Mouse (Mus musculus) embryonic facial prominence, embryonic 15.5 days (tissue): Measurements from ENCODE around the gene Nr3c2. TPM values are rescaled to one million over a fixed set of nuclear protein-coding genes. Genes with fewer than 3 reads are reported as not detected.

Experiments used
- ATAC-seq: fragments of 200-750 bp; cut with Nextera tagmentation; 2 replicates; pipeline ENCODE4 v1.8.0; 2017; ENCODE audit warnings: low read depth, moderate TSS enrichment; ENCODE audit not compliant: insufficient number of reproducible peaks, low FRiP score, low TSS enrichment
- H3K27ac ChIP-seq: fragments of 300-500 bp; sonication (generic); replicated peaks from 2 replicates; pipeline ENCODE4 v1.5.1; 2015; ENCODE audit warnings: mild to moderate bottlenecking, inconsistent platforms
- H3K27me3 ChIP-seq: fragments of 300-500 bp; sonication (generic); 2 replicates; pipeline ENCODE4 v1.6.1; 2015; ENCODE audit warnings: inconsistent platforms
- H3K36me3 ChIP-seq: fragments of 300-500 bp; sonication (generic); 2 replicates; pipeline ENCODE4 v1.6.1; 2015; ENCODE audit warnings: mild to moderate bottlenecking, inconsistent platforms
- H3K4me1 ChIP-seq: fragments of 300-500 bp; sonication (generic); 2 replicates; pipeline ENCODE4 v1.6.1; 2015; ENCODE audit warnings: inconsistent platforms
- H3K4me2 ChIP-seq: fragments of 300-500 bp; sonication (generic); replicated peaks from 2 replicates; pipeline ENCODE4 v1.6.1; 2015; ENCODE audit warnings: mild to moderate bottlenecking, inconsistent platforms
- H3K4me3 ChIP-seq: fragments of 300-500 bp; sonication (generic); replicated peaks from 2 replicates; pipeline ENCODE4 v1.5.1; 2015; ENCODE audit warnings: mild to moderate bottlenecking, inconsistent platforms
- H3K9ac ChIP-seq: fragments of 300-500 bp; sonication (generic); 2 replicates; pipeline ENCODE4 v1.6.1; 2015; ENCODE audit warnings: inconsistent platforms
- H3K9me3 ChIP-seq: fragments of 300-500 bp; sonication (generic); replicated peaks from 2 replicates; pipeline ENCODE4 v1.6.1; 2016; ENCODE audit warnings: inconsistent platforms
- WGBS: fragments of 180-500 bp; shearing (Covaris S2); methylation state at CpG from one replicate; pipeline ENCODE4 v1.1.7; 2015; 5-methylcytosine and 5-hydroxymethylcytosine counted together
- polyA plus RNA-seq: library from polyadenylated mRNA; unstranded; fragments of >200 nt; fragmentation: Nextera tagmentation; extraction: Ambion mirVana; gene quantifications from 2 replicates; pipeline ENCODE4 v1.2.1, GENCODE M21; 2015

Gene Nr3c2
- polyA plus RNA-seq, 1 experiment from 2014 or later, result 5.8 TPM

GRCm38 (mm10) chr8:76971761-76972404 lies 72.6 kb downstream of the Nr3c2 start:
- ATAC-seq, result 0 out of 2 replicates have a peak, but pooled peaks have one; percentile 29
- Histone ChIP-seq H3K36me3 (no peaks in the 10 kb centered on the region), H3K27me3 (no peaks in the 10 kb centered on the region), H3K9me3 (no peaks in the 10 kb centered on the region), H3K4me3 (no peak overlapping the region), H3K9ac (no peak overlapping the region), H3K27ac (0 out of 2 replicates have a peak overlapping the region, but pooled peaks have one; percentile 28), H3K4me2 (no peak overlapping the region), H3K4me1 (peaks cover 13% of the 10 kb centered on the region)
- WGBS, result 81% methylated on average over 9 of the region's 9 CpGs

DNA sequence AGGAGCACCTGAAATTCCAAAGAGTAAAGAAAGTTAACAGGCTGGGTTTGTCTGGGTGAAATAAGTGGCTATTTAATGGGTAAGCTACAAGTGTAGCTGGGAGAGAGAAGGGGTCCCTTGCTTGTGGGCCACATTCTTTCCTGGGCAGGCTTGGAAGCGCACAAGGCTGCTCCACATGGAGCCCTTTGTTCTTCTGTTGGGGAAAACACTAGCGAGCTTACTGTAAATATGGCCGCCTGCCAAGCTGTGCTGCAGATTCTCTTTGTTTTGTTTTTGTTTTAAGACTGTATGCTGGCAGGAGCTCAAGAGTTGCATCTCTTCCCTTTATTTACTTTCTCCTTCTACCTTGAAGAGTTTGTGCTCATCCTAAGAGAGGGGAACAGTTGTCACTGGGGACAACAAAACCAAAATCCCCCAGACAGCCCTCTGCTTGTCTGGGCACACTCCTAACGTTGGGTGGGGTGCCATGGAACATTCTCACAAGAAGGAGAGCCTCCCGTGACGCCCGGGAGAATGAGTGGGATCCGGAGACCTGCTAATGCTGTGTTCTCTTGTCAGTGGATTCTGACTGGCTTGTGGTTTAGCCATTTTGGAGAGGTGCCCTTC lies 73.8 kb downstream of the Nr3c2 start:
- no peaks in the 10 kb centered on the region for H3K36me3 ChIP-seq
- H3K27me3 ChIP-seq, result no peaks in the 10 kb centered on the region
- H3K4me3 ChIP-seq, result no peak overlapping the region
- 33% methylated on average over 8 of the region's 8 CpGs for WGBS
- H3K9me3 ChIP-seq, result no peaks in the 10 kb centered on the region
- H3K9ac ChIP-seq, result no peak overlapping the region
- no peak for ATAC-seq
- H3K4me1 ChIP-seq, result peaks cover 13% of the 10 kb centered on the region
- peak overlapping the region; percentile 80 for H3K27ac ChIP-seq
- 0 out of 2 replicates have a peak overlapping the region, but pooled peaks have one; percentile 22 for H3K4me2 ChIP-seq

GRCm38 (mm10) chr8:76977907-76978306 lies 78.7 kb downstream of the Nr3c2 start:
- no peak overlapping the region for H3K4me2 ChIP-seq
- H3K9me3 ChIP-seq, result no peaks in the 10 kb centered on the region
- H3K27ac ChIP-seq, result no peak overlapping the region
- 78% methylated on average over 4 of the region's 4 CpGs for WGBS
- H3K9ac ChIP-seq, result no peak overlapping the region
- no peak for ATAC-seq
- H3K36me3 ChIP-seq, result no peaks in the 10 kb centered on the region
- peaks cover 6% of the 10 kb centered on the region for H3K4me1 ChIP-seq
- no peak overlapping the region for H3K4me3 ChIP-seq
- H3K27me3 ChIP-seq, result no peaks in the 10 kb centered on the region

DNA sequence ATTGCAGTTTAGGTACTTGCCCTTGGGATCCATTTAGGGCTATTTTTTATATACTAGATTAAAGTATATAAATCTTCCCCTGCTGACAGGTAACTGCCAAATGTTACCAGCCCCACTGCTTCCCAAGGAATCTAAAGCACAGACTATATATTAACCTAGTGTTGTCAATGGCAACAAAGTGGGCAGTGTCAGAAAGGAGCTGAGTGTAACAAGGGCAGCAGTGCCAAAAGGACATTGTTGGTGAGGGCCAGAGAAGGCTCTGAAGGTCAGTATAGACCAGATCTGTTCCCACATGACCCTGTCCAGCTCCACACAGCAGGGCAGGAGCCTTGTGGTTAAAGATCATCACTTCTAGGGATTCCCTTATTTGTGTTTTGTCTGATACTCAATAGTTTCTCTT lies 84.8 kb downstream of the Nr3c2 start:
- no peak overlapping the region for H3K9ac ChIP-seq
- ATAC-seq, result no peak
- no peak overlapping the region for H3K4me3 ChIP-seq
- H3K9me3 ChIP-seq, result no peaks in the 10 kb centered on the region
- no peaks in the 10 kb centered on the region for H3K36me3 ChIP-seq
- no peak overlapping the region for H3K27ac ChIP-seq
- H3K27me3 ChIP-seq, result no peaks in the 10 kb centered on the region
- H3K4me2 ChIP-seq, result no peak overlapping the region
- no peaks in the 10 kb centered on the region; the same call in 1 of the 2 replicates for H3K4me1 ChIP-seq

DNA sequence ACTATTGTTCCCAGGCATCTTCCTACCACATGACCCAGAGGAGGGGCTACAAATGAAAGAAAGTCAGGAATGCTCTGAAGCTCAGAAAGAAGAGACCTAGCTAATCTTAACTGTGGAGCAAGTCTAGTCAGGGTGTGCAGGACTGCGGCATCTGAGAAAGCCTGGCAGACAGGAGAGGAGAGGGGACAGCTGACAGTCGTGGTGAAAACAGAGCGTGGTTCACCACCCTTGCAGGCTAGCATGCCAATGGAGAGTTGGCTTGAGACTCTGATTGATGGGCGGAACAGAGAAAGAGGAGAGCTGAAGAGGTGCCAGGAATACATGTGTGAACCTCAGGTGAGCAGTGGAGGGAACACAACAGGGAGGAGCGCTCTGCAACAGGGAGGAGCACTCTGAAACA lies 85.6 kb downstream of the Nr3c2 start:
- Histone ChIP-seq H3K4me3 (no peak overlapping the region), H3K27ac (no peak overlapping the region), H3K36me3 (no peaks in the 10 kb centered on the region), H3K4me2 (no peak overlapping the region), H3K27me3 (no peaks in the 10 kb centered on the region), H3K9ac (no peak overlapping the region), H3K9me3 (no peaks in the 10 kb centered on the region), H3K4me1 (no peaks in the 10 kb centered on the region; the same call in 1 of the 2 replicates)
- WGBS, result 72% methylated on average over 5 of the region's 5 CpGs
- no peak for ATAC-seq

- Histone ChIP-seq H3K27ac (no peak overlapping the region), H3K27me3 (no peaks in the 10 kb centered on the region), H3K4me2 (no peak overlapping the region), H3K9me3 (no peaks in the 10 kb centered on the region), H3K4me3 (no peak overlapping the region), H3K9ac (no peak overlapping the region), H3K4me1 (no peaks in the 10 kb centered on the region; the same call in 1 of the 2 replicates), H3K36me3 (no peaks in the 10 kb centered on the region)
- no peak for ATAC-seq
- 46% methylated on average over 3 of the region's 3 CpGs for WGBS
Observed at GRCm38 (mm10) chr8:76987876-76988275, 88.6 kb downstream of the Nr3c2 start.

GRCm38 (mm10) chr8:76998276-76998675 lies 99.0 kb downstream of the Nr3c2 start:
- H3K36me3 ChIP-seq, result no peaks in the 10 kb centered on the region
- WGBS, result 79% methylated on average over 4 of the region's 4 CpGs
- ATAC-seq, result no peak

DNA sequence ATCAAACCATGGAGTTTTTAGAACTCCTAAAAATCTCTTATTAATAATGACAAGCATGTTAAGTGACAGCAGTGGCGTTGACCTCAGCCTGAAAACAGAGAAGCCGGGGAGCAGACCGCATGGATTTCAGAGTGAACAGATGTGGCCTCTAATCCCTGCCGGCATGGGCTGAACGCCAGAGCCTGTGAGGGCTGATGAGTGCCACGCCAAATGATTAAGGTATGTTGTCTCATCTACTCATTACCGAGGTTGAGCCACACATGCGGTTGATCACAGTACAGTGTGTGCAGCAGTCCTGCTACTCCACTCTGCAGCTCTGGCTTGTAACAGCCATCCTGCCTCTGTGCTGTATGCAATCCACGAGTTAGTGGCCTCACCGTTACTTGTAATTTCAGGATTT lies 110.2 kb downstream of the Nr3c2 start:
- H3K4me2 ChIP-seq, result no peak overlapping the region
- 31% methylated on average over 10 of the region's 10 CpGs for WGBS
- no peaks in the 10 kb centered on the region for H3K9me3 ChIP-seq
- peaks cover 6% of the 10 kb centered on the region for H3K4me1 ChIP-seq
- H3K9ac ChIP-seq, result no peak overlapping the region
- 0 out of 2 replicates have a peak overlapping the region, but pooled peaks have one; percentile 22 for H3K27ac ChIP-seq
- H3K4me3 ChIP-seq, result no peak overlapping the region
- no peaks in the 10 kb centered on the region for H3K27me3 ChIP-seq
- H3K36me3 ChIP-seq, result no peaks in the 10 kb centered on the region
- peak; percentile 76 for ATAC-seq

More at GRCm38 (mm10) chr8:76998276-76998675, 99.0 kb downstream of the Nr3c2 start:
- Histone ChIP-seq H3K4me2 (no peak overlapping the region), H3K4me3 (no peak overlapping the region), H3K9ac (no peak overlapping the region), H3K27me3 (no peaks in the 10 kb centered on the region), H3K9me3 (no peaks in the 10 kb centered on the region), H3K4me1 (no peaks in the 10 kb centered on the region), H3K27ac (no peak overlapping the region)

GRCm38 (mm10) chr8:77011985-77012384 lies 112.7 kb downstream of the Nr3c2 start:
- Histone ChIP-seq H3K27me3 (no peaks in the 10 kb centered on the region), H3K4me1 (peaks cover 6% of the 10 kb centered on the region), H3K36me3 (no peaks in the 10 kb centered on the region), H3K9me3 (no peaks in the 10 kb centered on the region), H3K4me2 (no peak overlapping the region), H3K4me3 (no peak overlapping the region), H3K9ac (no peak overlapping the region), H3K27ac (no peak overlapping the region)
- no peak for ATAC-seq
- WGBS, result 71% methylated on average over 3 of the region's 3 CpGs

- H3K27ac ChIP-seq, result no peak overlapping the region
- H3K4me1 ChIP-seq, result peaks cover 6% of the 10 kb centered on the region
- no peaks in the 10 kb centered on the region for H3K36me3 ChIP-seq
- H3K9me3 ChIP-seq, result no peaks in the 10 kb centered on the region
- ATAC-seq, result no peak
- WGBS, result 68% methylated on average over 6 of the region's 6 CpGs
- no peak overlapping the region for H3K4me2 ChIP-seq
- H3K9ac ChIP-seq, result no peak overlapping the region
- no peaks in the 10 kb centered on the region for H3K27me3 ChIP-seq
- H3K4me3 ChIP-seq, result no peak overlapping the region
Observed at GRCm38 (mm10) chr8:77012641-77013040, 113.4 kb downstream of the Nr3c2 start.

DNA sequence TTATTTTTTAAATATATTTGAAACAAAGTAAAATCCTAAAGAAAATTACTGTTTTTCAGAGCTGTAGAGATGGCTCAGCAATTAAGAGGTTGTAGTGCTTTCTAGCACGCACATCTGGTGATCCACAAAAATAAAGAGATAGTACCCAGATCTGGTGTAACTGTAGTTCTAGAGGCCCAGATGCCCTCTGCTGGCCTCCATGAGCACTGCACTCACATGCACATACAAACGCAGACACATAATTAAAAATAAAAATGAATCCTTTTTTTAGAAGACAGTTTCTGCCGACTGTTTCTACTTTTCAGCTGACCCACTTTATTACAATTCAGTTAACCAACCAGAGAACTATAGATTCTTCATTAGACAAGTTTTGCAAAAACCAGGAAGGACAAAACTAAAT lies 117.5 kb downstream of the Nr3c2 start:
- H3K4me3 ChIP-seq, result no peak overlapping the region
- no peaks in the 10 kb centered on the region for H3K27me3 ChIP-seq
- no peak overlapping the region for H3K4me2 ChIP-seq
- H3K9ac ChIP-seq, result no peak overlapping the region
- WGBS, result 91% methylated on average over 3 of the region's 3 CpGs
- H3K36me3 ChIP-seq, result no peaks in the 10 kb centered on the region
- H3K9me3 ChIP-seq, result no peaks in the 10 kb centered on the region
- ATAC-seq, result no peak
- H3K4me1 ChIP-seq, result no peaks in the 10 kb centered on the region
- H3K27ac ChIP-seq, result no peak overlapping the region
